Mouse (Mus musculus) spleen, adult 2 months (tissue): Measurements from ENCODE around the gene Plekha5. TPM values are rescaled to one million over a fixed set of nuclear protein-coding genes. Genes with fewer than 3 reads are reported as not detected.

Source experiments
- DNase-seq, 2 experiments: peaks; one replicate each; pipeline versions ENCODE4 v3.0.0 to v3.0.0-alpha.2; 2012 to 2021; ENCODE audit warnings: low spot score in 2 of 2, low read depth in 1 of 2
- H3K27ac ChIP-seq: fragments of 200-500 bp; 2 replicates; pipeline ENCODE4 v1.5.1; 2012; ENCODE audit warnings: low read length, inconsistent platforms; ENCODE audit not compliant: insufficient read depth
- H3K27me3 ChIP-seq: fragments of 200-500 bp; 2 replicates; pipeline ENCODE4 v1.6.1; 2012; ENCODE audit warnings: mild to moderate bottlenecking, moderate library complexity, low read length, inconsistent platforms; ENCODE audit not compliant: control insufficient read depth, insufficient read depth
- H3K36me3 ChIP-seq: fragments of 200-500 bp; 2 replicates; pipeline ENCODE4 v1.6.1; 2012; ENCODE audit warnings: mild to moderate bottlenecking, low read length, inconsistent platforms; ENCODE audit not compliant: control insufficient read depth, insufficient read depth
- H3K4me1 ChIP-seq: fragments of 200-500 bp; 2 replicates; pipeline ENCODE4 v1.6.1; 2011; ENCODE audit warnings: inconsistent platforms; ENCODE audit not compliant: control insufficient read depth, insufficient read depth, insufficient read length
- H3K4me3 ChIP-seq: fragments of 200-500 bp; 2 replicates; pipeline ENCODE4 v1.5.1; 2011; ENCODE audit warnings: mild to moderate bottlenecking, inconsistent platforms; ENCODE audit not compliant: insufficient read depth, insufficient read length; ENCODE audit errors: extremely low read depth
- CTCF ChIP-seq: fragments of 200-500 bp; IDR thresholded peaks from 2 replicates; pipeline ENCODE4 v1.5.1; 2011; ENCODE audit warnings: mild to moderate bottlenecking, inconsistent platforms; ENCODE audit not compliant: insufficient read depth, insufficient read length, insufficient replicate concordance; ENCODE audit errors: extremely low read depth
- POLR2A ChIP-seq: fragments of 200-500 bp; IDR thresholded peaks from 2 replicates; pipeline ENCODE4 v1.6.1; 2011; ENCODE audit warnings: low read depth, low read length, inconsistent platforms
- WGBS: fragments of 180-500 bp; shearing (Covaris S2); methylation state at CpG from one replicate; pipeline ENCODE4 v1.1.7; 2018; 5-methylcytosine and 5-hydroxymethylcytosine counted together
- polyA plus RNA-seq: library from polyadenylated mRNA; depleted of rRNA; stranded (reverse); fragments of >200 nt; gene quantifications from 2 replicates; pipeline ENCODE4 v1.2.3, GENCODE M21; 2012

The Plekha5 gene
- polyA plus RNA-seq, 1 experiment: 8.1 TPM

DNA sequence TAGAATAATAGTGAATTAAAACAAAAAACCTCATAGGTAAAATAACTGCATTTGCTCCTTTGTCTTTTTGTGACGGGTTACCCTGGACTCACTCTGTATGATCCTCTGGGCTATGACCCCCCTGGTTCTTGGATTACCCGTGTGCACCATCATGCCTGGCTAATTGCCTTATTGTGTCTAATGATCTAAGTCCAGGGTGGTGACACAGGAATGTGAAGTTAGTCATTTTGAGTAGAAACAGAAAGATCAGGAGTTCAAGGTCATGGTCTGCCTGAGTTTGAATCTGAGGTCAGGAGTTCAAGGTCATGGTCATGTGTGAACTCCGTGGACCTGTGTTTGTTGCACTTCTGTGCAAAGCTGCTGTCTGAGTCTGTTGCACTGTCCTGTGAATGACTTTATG is 181.9 kb downstream of the Plekha5 start:
- H3K4me1 ChIP-seq: 0 out of 2 replicates have a peak, but pooled peaks cover 3% of the 10 kb centered on the region
- DNase-seq: no peak
- H3K27me3 ChIP-seq: no peaks in the 10 kb centered on the region
- 84% methylated on average over 3 of the region's 3 CpGs for WGBS
- H3K36me3 ChIP-seq: no peaks in the 10 kb centered on the region
- TF ChIP-seq CTCF (no peak), POLR2A (no peak)
- no peak overlapping the region for H3K4me3 ChIP-seq
- no peak overlapping the region for H3K27ac ChIP-seq

DNA sequence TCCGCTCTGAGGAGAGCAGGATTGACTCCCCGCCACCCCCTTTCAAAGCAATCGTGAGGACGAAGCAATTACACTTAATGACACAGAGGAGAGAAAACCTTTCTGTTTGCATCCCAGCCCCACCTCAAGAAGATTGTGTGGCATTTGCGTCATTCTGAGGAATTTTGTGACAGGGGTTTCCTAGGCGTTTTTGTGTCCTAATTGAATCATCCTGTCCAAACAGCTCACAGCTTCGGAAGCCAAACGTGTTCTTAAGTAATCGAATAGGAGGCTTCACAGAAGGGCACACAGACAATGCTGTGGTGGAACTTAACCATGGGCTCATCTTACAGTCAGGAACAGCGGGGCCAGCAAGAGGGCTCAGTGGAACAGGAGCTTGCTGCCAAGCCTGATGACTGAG is 182.7 kb downstream of the Plekha5 start:
- Histone ChIP-seq H3K4me3 (no peak overlapping the region), H3K27ac (no peak overlapping the region), H3K27me3 (no peaks in the 10 kb centered on the region), H3K4me1 (0 out of 2 replicates have a peak, but pooled peaks cover 3% of the 10 kb centered on the region), H3K36me3 (no peaks in the 10 kb centered on the region)
- no peak for TF ChIP-seq POLR2A
- TF ChIP-seq CTCF: no peak
- no peak for DNase-seq
- 93% methylated on average over 10 of the region's 10 CpGs for WGBS

DNA sequence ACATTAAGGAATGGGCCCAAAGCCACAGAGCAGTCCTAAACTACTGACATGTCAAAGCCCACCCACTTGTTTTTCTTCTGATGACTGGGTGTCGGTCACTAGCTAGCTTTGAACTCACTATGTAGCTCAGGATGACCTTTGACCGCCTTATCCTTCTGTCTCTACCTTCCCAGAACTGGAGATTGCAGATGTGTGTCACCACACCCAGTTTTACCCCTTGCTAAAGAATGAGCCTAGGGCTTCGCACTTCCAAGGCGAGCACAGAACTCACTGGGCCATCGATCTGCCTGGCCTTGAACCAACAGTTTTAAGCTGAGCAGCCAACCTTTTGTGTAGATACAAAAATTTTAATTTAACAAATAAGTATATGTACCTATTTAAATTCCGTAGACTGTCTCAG is 184.8 kb downstream of the Plekha5 start:
- Histone ChIP-seq H3K4me3 (no peak overlapping the region), H3K27ac (no peak overlapping the region), H3K27me3 (no peaks in the 10 kb centered on the region), H3K4me1 (0 out of 2 replicates have a peak, but pooled peaks cover 3% of the 10 kb centered on the region), H3K36me3 (no peaks in the 10 kb centered on the region)
- TF ChIP-seq CTCF (no peak), POLR2A (no peak)
- 94% methylated on average over 6 of the region's 6 CpGs for WGBS
- DNase-seq: no peak

DNA sequence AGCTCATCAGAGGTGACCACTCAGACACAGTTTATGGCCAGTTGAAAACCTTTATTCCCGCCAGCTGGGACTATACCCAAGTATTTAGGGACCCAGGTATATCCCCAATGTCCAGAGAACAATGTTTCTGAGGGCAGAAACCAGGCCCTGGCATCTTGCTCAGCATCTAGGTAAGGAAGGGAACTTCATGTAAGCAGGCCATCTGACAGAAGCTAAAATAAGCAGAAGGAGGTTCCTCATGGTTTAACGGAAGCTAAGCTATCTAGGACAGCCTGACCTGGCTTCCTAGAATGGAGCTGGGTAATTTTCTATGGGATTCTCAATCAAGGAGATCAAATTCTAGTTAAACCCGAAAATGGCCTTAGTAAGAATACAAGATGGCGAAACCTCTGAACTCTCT is 185.7 kb downstream of the Plekha5 start:
- 69% methylated on average over 4 of the region's 4 CpGs for WGBS
- no peaks in the 10 kb centered on the region for H3K36me3 ChIP-seq
- no peak for TF ChIP-seq POLR2A
- TF ChIP-seq CTCF: no peak
- DNase-seq: no peak
- H3K27ac ChIP-seq: no peak overlapping the region
- no peaks in the 10 kb centered on the region for H3K27me3 ChIP-seq
- H3K4me3 ChIP-seq: no peak overlapping the region
- H3K4me1 ChIP-seq: 0 out of 2 replicates have a peak, but pooled peaks cover 3% of the 10 kb centered on the region

DNA sequence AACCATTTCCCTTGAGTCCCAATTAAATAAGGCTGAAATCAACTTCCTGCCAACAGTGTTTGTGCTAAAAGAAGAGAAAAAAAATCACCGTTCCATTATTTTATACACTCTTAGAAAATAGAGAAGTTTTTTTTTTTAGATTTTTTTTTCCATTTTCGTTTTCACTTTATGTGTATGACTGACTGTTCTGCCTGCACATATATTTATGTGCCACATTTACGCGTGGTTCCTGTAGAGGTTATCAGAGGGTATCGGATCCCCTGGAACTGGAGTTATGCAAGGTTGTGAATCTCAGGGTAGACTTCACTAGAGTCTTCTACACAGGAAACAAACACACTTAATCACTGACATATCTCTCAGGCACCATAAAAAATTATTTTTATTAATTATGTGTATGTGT is 186.3 kb downstream of the Plekha5 start:
- 0 out of 2 replicates have a peak, but pooled peaks cover 3% of the 10 kb centered on the region for H3K4me1 ChIP-seq
- WGBS: 24% methylated on average over 5 of the region's 5 CpGs
- no peaks in the 10 kb centered on the region for H3K36me3 ChIP-seq
- DNase-seq: no peak
- no peak for TF ChIP-seq POLR2A
- no peak for TF ChIP-seq CTCF
- H3K27me3 ChIP-seq: no peaks in the 10 kb centered on the region
- H3K4me3 ChIP-seq: no peak overlapping the region
- no peak overlapping the region for H3K27ac ChIP-seq

- WGBS: 76% methylated on average over 4 of the region's 4 CpGs
- Histone ChIP-seq H3K27ac (no peak overlapping the region), H3K27me3 (no peaks in the 10 kb centered on the region), H3K36me3 (no peaks in the 10 kb centered on the region), H3K4me1 (0 out of 2 replicates have a peak, but pooled peaks cover 3% of the 10 kb centered on the region), H3K4me3 (no peak overlapping the region)
- TF ChIP-seq CTCF (no peak), POLR2A (no peak)
- DNase-seq: no peak
Observed at GRCm38 (mm10) chr6:140611282-140611681, 187.4 kb downstream of the Plekha5 start.

DNA sequence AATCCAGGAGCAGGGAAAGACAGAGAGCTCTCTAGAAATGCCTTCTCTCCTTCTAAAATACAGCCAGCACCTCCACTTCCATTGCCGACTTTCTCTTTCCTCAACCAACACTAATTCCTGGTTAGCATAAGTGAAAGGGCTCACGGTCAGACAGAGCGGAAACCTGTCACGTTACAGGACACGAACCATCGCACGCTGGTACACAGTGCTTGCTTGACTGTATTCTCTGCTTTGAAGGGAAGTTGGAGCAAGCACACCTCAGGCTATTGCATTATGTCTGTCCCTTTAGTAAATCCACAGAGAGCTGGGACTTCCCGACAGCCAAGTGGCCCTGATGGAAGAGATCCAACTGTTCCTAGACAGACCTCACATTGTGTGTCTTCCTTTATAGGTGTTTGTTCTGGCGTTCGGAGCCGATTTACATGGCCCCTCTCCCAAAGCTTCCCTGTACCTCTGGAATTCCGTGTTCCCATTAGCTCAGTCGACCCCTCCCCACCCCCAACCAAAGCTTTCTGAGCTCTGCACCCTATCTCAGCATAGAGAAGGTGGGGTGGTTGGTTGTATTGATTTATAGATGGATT is 188.1 kb downstream of the Plekha5 start:
- no peak for DNase-seq
- WGBS: 90% methylated on average over 13 of the region's 13 CpGs
- TF ChIP-seq CTCF: no peak
- TF ChIP-seq POLR2A: no peak
- Histone ChIP-seq H3K4me3 (no peak overlapping the region), H3K4me1 (0 out of 2 replicates have a peak, but pooled peaks cover 3% of the 10 kb centered on the region), H3K36me3 (no peaks in the 10 kb centered on the region), H3K27me3 (no peaks in the 10 kb centered on the region), H3K27ac (no peak overlapping the region)
